Mouse (Mus musculus) embryonic facial prominence, embryonic 14.5 days (tissue): Measurements from ENCODE around the gene Aktip. TPM values are rescaled to one million over a fixed set of nuclear protein-coding genes. Genes with fewer than 3 reads are reported as not detected.

Experiments
- ATAC-seq: fragments of 200-750 bp; cut with Nextera tagmentation; 2 replicates; pipeline ENCODE4 v1.8.0; 2017; ENCODE audit warnings: low read depth, moderate number of reproducible peaks, moderate TSS enrichment
- DNase-seq: peaks from one replicate; pipeline ENCODE4 v3.0.0-alpha.2; 2015; ENCODE audit warnings: low spot score
- H3K27ac ChIP-seq: fragments of 300-500 bp; sonication (generic); replicated peaks from 2 replicates; pipeline ENCODE4 v1.5.1; 2014; ENCODE audit warnings: low read depth, mild to moderate bottlenecking, low read length, moderate library complexity
- H3K27me3 ChIP-seq: fragments of 300-500 bp; sonication (generic); replicated peaks from 2 replicates; pipeline ENCODE4 v1.6.1; 2014; ENCODE audit warnings: low read length; ENCODE audit not compliant: control insufficient read depth, insufficient read depth
- H3K36me3 ChIP-seq: fragments of 300-500 bp; sonication (generic); 2 replicates; pipeline ENCODE4 v1.6.1; 2014; ENCODE audit warnings: low read length, mixed read lengths; ENCODE audit not compliant: control insufficient read depth, insufficient read depth
- H3K4me1 ChIP-seq: fragments of 300-500 bp; sonication (generic); 2 replicates; pipeline ENCODE4 v1.6.1; 2014; ENCODE audit warnings: antibody characterized with exemption, low read length; ENCODE audit not compliant: control insufficient read depth, insufficient read depth
- H3K4me2 ChIP-seq: fragments of 300-500 bp; sonication (generic); 2 replicates; pipeline ENCODE4 v1.6.1; 2014; ENCODE audit warnings: low read depth, mild to moderate bottlenecking, low read length, moderate library complexity, mixed read lengths
- H3K4me3 ChIP-seq: fragments of 300-500 bp; sonication (generic); 2 replicates; pipeline ENCODE4 v1.5.1; 2014; ENCODE audit warnings: low read depth, mild to moderate bottlenecking, low read length
- H3K9ac ChIP-seq: fragments of 300-500 bp; sonication (generic); 2 replicates; pipeline ENCODE4 v1.6.1; 2014; ENCODE audit warnings: low read depth, mild to moderate bottlenecking, low read length, moderate library complexity, mixed read lengths
- H3K9me3 ChIP-seq: fragments of 300-500 bp; sonication (generic); 2 replicates; pipeline ENCODE4 v1.6.1; 2016; ENCODE audit warnings: low read length; ENCODE audit not compliant: control insufficient read depth
- WGBS: fragments of 180-500 bp; shearing (Covaris S2); extraction: QIAGEN DNeasy Blood & Tissue Kit; methylation state at CpG from one replicate; pipeline ENCODE4 v1.1.7; 2014; 5-methylcytosine and 5-hydroxymethylcytosine counted together
- polyA plus RNA-seq: library from polyadenylated mRNA; unstranded; fragments of >200 nt; fragmentation: Nextera tagmentation; extraction: Ambion mirVana; gene quantifications from 2 replicates; pipeline ENCODE4 v1.2.1, GENCODE M21; 2014

Aktip gene
- 57.3 and 58.5 TPM in 2 replicates for polyA plus RNA-seq

DNA sequence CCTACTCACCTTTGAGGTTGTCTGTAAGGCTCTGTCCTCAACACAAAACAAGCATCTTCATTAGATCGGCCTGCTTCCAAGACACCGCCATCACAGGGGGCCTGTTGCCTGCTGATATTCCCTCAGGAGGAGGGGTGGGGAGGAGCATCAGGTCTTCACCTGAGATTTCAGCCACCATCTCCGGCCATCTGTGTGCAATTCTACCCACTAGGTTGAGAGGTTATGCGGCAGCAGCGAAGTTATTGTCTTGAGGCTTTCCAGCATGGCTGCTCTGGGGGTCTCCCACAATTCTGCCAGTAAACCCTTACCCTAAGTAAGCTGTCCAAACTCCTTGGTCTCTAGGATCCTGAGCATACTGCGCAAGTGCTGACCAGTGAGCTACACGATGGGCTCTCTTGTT lies at the start of gene Aktip:
Aktip (minus strand) TSS at position 101 of the 400 bp plus-strand sequence.
- H3K9me3 ChIP-seq = no peaks in the 10 kb centered on the region
- peaks cover 4% of the 10 kb centered on the region; the same call in 1 of the 2 replicates for H3K27me3 ChIP-seq
- peaks cover 11% of the 10 kb centered on the region; the same call in 1 of the 2 replicates for H3K4me1 ChIP-seq
- H3K4me3 ChIP-seq = no peak within 1 kb of the TSS
- H3K9ac ChIP-seq = no peak within 1 kb of the TSS
- ATAC-seq (no peak), DNase-seq (no peak)
- H3K4me2 ChIP-seq = no peak within 1 kb of the TSS
- no peak within 1 kb of the TSS for H3K27ac ChIP-seq
- H3K36me3 ChIP-seq = no peaks in the 10 kb centered on the region
- WGBS = 87% methylated on average over 7 of the region's 7 CpGs

DNA sequence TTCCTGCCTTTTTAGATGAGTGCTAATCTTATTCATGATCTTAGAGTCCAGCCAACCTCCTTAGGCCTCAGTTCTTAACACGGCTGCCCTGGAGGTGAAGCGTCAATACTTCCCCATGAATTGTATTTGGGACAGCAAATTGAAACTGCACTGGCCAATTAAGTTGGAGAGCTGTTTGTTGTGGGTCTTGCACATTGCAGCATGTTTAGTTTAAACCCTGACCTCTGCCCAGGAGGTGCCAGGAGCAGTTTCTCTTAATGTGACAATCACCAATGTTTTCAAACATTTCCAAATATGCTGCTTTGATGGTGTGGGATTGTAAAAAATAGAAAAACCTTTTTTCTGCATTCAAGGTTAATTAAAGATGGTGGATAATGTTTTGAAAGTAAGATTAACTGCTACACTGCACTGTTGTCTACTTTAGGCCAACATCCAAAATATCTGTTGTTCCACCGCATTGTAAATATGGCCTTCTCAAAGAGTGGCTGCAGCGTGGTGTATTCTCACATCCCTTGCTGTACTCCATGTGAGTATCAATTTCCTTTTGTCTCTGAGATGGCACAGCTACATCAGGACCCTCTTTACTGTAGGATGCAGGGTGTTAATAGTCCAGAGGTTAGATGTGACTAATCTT lies 46.2 kb upstream of the Aktip start:
- Histone ChIP-seq H3K9me3 (no peaks in the 10 kb centered on the region), H3K4me2 (no peak overlapping the region), H3K9ac (no peak overlapping the region), H3K27me3 (no peaks in the 10 kb centered on the region), H3K4me1 (no peaks in the 10 kb centered on the region), H3K27ac (no peak overlapping the region), H3K36me3 (peaks cover 22% of the 10 kb centered on the region; the same call in 1 of the 2 replicates), H3K4me3 (no peak overlapping the region)
- no peak for ATAC-seq
- no peak for DNase-seq
- 78% methylated on average over 4 of the region's 4 CpGs for WGBS

DNA sequence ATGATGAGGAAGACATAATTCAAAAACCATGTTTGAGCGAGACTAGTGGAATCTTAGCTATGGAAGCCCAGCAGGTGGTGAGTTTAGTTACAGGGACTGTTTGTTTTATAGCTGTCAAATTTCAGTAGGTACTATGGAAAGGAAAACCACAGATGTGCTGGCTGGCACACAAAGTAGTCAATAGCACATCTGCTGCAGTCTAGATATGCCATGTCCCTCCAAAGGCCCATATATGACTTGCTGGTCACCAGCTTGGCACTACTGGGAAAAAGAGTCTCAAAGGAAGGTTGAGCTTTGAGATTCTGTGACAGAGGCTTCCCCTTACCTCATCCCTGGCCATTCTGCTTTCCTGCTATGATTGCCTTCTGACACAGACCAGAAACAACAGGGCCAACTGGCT lies 42.9 kb upstream of the Aktip start:
- Histone ChIP-seq H3K36me3 (peaks cover 6% of the 10 kb centered on the region; the same call in 1 of the 2 replicates), H3K27me3 (no peaks in the 10 kb centered on the region), H3K9me3 (no peaks in the 10 kb centered on the region), H3K9ac (no peak overlapping the region), H3K27ac (no peak overlapping the region), H3K4me2 (no peak overlapping the region), H3K4me1 (no peaks in the 10 kb centered on the region), H3K4me3 (no peak overlapping the region)
- ATAC-seq (no peak), DNase-seq (no peak)
- WGBS = 79% methylated on average over 1 of the region's 1 CpGs

DNA sequence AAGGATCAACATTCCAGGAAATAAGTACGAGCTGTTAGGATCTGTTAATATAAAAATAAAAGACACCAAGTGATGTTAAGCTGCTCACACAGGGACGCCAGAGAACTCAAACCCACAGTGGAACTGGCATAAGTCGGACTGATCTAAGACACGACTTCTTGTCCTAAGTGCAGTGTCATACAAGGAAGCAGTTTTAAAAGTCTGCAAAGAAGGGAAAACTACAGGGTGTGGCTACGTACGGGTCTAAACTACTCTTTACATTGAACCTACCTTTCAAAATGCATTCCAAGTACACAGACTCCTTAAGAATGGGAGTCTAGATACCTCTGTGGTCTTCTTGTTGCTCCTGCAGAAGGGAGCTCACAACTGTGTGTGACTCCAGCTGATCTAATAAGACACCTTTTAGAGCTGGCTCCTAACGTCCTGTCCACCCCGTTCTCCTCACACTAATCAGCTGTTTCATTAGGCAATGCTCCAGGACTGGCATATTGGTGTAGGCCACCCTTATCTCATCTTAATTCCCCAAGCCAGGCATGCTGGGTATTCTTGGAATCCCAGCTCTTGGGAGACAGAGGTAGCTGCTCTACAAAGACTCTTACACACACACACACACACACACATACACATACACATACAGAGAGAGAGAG lies 42.2 kb upstream of the Aktip start:
- no peak for ATAC-seq
- Histone ChIP-seq H3K4me2 (no peak overlapping the region), H3K9me3 (no peaks in the 10 kb centered on the region), H3K9ac (no peak overlapping the region), H3K4me1 (no peaks in the 10 kb centered on the region), H3K27ac (no peak overlapping the region), H3K27me3 (no peaks in the 10 kb centered on the region), H3K36me3 (peaks cover 6% of the 10 kb centered on the region; the same call in 1 of the 2 replicates), H3K4me3 (no peak overlapping the region)
- DNase-seq = no peak
- WGBS = 77% methylated on average over 8 of the region's 8 CpGs

DNA sequence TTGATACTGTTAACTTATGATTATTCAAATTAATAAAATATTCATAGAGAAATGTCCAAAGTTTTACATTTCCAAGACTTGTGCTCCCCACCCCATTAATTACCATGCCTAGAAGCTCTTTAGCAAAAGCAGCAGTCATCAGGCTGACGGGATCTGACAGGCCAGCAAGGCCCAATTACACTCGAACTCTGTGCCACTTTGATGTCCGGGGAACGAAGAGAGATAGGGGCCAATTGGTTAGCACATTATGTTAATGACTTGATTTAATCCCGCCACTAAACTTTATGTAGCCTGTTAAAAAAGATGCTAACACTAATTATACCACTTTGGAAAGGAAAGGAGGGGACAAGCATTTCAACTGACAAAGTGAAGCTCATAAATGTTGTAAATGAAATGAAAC lies 41.6 kb upstream of the Aktip start:
- no peak overlapping the region for H3K4me2 ChIP-seq
- no peaks in the 10 kb centered on the region for H3K9me3 ChIP-seq
- no peak overlapping the region for H3K4me3 ChIP-seq
- H3K36me3 ChIP-seq = peaks cover 6% of the 10 kb centered on the region; the same call in 1 of the 2 replicates
- 60% methylated on average over 5 of the region's 5 CpGs for WGBS
- H3K27me3 ChIP-seq = no peaks in the 10 kb centered on the region
- H3K9ac ChIP-seq = no peak overlapping the region
- no peak for DNase-seq
- H3K27ac ChIP-seq = no peak overlapping the region
- no peaks in the 10 kb centered on the region for H3K4me1 ChIP-seq
- ATAC-seq = no peak

DNA sequence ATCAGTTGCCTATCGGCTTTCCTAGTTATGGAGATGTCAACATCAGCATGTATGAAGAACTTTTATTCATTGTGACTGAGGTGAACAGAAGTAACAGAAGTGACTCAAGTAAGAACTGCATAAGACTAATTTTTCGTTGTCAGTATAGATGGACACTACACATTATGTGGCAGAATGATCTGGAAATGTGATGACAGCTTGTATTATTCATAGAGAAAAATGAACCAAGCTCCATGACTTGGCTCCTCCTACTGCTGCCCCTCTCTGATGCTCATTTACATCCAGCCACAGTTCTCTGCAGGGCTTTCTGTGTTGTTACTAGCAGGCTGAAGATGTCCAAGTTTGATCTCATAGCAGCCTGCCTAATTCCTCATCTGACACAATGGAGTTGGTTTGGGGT lies 37.4 kb upstream of the Aktip start:
- Histone ChIP-seq H3K4me3 (no peak overlapping the region), H3K36me3 (peaks cover 6% of the 10 kb centered on the region; the same call in 1 of the 2 replicates), H3K4me2 (no peak overlapping the region), H3K4me1 (no peaks in the 10 kb centered on the region), H3K9me3 (no peaks in the 10 kb centered on the region), H3K9ac (no peak overlapping the region), H3K27ac (no peak overlapping the region), H3K27me3 (no peaks in the 10 kb centered on the region)
- DNase-seq (no peak), ATAC-seq (no peak)
- WGBS = 66% methylated on average over 2 of the region's 2 CpGs

DNA sequence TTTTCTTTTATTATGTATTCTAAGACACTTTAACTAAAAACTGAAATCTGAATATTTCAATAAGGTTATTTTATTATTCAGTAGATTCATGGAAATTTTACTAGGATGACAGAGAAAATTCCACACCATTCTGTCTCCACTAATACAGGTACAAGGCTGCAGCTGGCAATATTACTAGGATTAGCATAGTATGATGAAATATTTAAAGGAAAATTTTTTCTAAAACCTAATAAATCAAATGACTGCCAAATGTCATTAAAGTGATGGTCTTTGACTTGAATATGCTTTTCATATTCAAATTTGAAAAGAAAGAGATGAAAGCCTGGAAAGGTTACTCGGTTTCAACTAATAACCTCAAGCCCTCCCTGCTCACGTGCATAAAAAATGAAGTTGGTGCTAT lies 34.3 kb upstream of the Aktip start:
- H3K9ac ChIP-seq = no peak overlapping the region
- ATAC-seq (no peak), DNase-seq (no peak)
- H3K4me3 ChIP-seq = no peak overlapping the region
- no peak overlapping the region for H3K4me2 ChIP-seq
- H3K9me3 ChIP-seq = no peaks in the 10 kb centered on the region
- H3K27me3 ChIP-seq = no peaks in the 10 kb centered on the region
- peaks cover 7% of the 10 kb centered on the region; the same call in 1 of the 2 replicates for H3K36me3 ChIP-seq
- H3K4me1 ChIP-seq = no peaks in the 10 kb centered on the region
- no peak overlapping the region for H3K27ac ChIP-seq
- WGBS = 76% methylated on average over 2 of the region's 2 CpGs

DNA sequence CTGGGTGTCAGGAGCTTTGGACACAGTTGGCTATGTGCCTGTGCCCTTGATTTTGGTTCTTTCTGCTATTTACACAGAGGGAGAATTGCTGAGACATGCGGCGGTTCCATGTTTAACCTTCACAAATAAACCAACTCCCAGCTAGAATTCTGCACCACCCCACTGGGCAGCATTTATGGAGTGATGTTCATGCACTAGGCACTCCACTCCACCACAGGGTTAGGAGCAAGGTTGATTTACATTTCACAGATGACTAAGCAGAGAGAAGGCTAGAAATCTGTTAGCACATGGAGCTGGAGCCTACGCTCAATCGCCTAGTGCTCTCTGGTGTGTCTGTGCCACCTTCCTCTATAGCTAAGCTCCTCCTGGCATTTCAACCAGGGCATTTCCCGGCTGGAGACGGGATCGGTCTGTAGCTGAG lies 27.7 kb upstream of the Aktip start:
- Histone ChIP-seq H3K36me3 (peaks cover 19% of the 10 kb centered on the region; the same call in 1 of the 2 replicates), H3K27ac (no peak overlapping the region)
- no peak for DNase-seq

More for the DNA sequence above, 27.7 kb upstream of the Aktip start:
- Histone ChIP-seq H3K4me3 (no peak overlapping the region), H3K9ac (no peak overlapping the region), H3K4me2 (no peak overlapping the region), H3K9me3 (no peaks in the 10 kb centered on the region), H3K27me3 (no peaks in the 10 kb centered on the region), H3K4me1 (no peaks in the 10 kb centered on the region)
- 89% methylated on average over 7 of the region's 7 CpGs for WGBS
- no peak for ATAC-seq
